Mouse (Mus musculus): Measurements from ENCODE around the gene Slc22a14. TPM values are rescaled to one million over a fixed set of nuclear protein-coding genes. Genes with fewer than 3 reads are reported as not detected.
"Not testable (repeated sequence)": the region's sequence is repeated elsewhere in the genome, so short reads cannot be mapped to it uniquely, and the experiment has no call there.

The Slc22a14 gene
- polyA plus RNA-seq, 1 experiment from 2014 or later: not detected

DNA sequence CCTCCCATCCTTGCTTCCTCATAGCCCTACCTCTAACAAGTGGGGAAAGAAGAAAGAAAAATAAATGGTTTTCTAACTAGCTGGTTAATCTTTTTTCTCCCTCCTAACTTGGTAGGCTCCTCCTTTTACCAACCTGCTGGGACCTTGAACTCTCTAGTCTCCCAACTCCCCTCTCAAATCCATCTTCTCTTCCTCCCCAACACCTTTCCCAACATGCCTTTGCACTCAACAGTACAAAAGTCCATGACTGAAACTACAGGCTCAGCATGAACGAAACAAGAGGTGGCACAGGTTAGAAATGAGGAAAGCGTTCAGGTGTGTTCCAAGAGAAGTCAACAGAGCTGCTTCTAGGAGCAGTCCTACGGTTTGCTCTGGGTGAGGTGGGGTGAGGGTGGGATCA, 126.1 kb downstream of the Slc22a14 start:
- 90% methylated on average over 3 of the region's 3 CpGs for whole genome bisulfite sequencing
- Histone ChIP-seq H3K4me3 (no peak overlapping the region), H3K4me1 (no peaks in the 10 kb centered on the region), H3K9me3 (no peaks in the 10 kb centered on the region), H3K27me3 (ENCODE audit: insufficient read depth, poor library complexity, severe bottlenecking) (no peaks in the 10 kb centered on the region), H3K27ac (no peak overlapping the region), H3K36me3 (peaks cover 49% of the 10 kb centered on the region)
- peak; percentile 16 for DNase-seq (ENCODE audit: low spot score)

DNA sequence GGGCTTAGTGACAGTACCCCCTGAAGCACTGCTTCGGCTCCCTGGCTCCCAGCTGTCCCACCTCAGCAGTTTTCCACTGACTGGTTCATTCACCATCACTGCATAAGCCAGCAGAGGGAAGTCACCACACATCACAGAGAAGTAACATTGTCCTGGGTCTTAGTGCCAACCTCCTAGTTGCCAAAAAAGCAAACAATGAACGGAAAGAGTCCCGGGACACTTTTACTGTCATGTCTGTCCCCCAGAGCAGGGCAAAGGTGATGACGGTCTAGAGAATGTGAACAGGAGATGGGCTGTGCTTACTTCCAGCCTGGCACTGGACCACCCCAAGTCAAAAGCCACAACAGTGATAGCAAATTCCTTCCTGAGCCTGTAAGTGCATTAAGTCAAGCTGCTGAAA, 126.6 kb downstream of the Slc22a14 start:
- DNase-seq (ENCODE audit: low spot score): peak; percentile 68
- no peaks in the 10 kb centered on the region for H3K27me3 ChIP-seq (ENCODE audit: insufficient read depth, poor library complexity, severe bottlenecking)
- H3K9me3 ChIP-seq: no peaks in the 10 kb centered on the region
- H3K4me3 ChIP-seq: no peak overlapping the region
- H3K27ac ChIP-seq: no peak overlapping the region
- H3K36me3 ChIP-seq: peaks cover 44% of the 10 kb centered on the region
- H3K4me1 ChIP-seq: no peaks in the 10 kb centered on the region
- WGBS: 81% methylated on average over 4 of the region's 4 CpGs

DNA sequence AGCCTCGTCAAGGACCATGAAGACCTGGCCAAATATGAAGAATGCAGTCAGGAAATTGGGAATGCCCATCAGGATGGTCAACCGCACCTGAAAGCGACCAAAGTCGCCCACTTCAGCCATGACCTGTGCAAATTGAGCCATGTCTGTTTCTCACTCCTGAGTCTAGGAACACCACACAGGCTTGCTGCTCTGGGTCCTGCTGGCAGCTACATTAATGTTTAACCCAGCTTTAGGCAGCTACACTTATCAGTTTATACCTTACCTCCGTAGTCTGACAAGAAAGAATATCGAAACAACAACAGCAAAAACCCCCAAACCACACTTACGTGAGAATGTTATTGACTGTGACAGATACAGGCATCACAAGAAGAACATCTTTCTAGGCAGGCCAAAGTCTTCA, 133.8 kb downstream of the Slc22a14 start:
- no peak for DNase-seq (ENCODE audit: low spot score)
- H3K4me3 ChIP-seq: no peak overlapping the region
- H3K9me3 ChIP-seq: no peaks in the 10 kb centered on the region
- H3K36me3 ChIP-seq: peaks cover 2% of the 10 kb centered on the region; the same call in 1 of the 2 replicates
- H3K27ac ChIP-seq: no peak overlapping the region
- 90% methylated on average over 7 of the region's 7 CpGs for WGBS
- no peaks in the 10 kb centered on the region for H3K27me3 ChIP-seq (ENCODE audit: insufficient read depth, poor library complexity, severe bottlenecking)
- peaks cover 3% of the 10 kb centered on the region; the same call in 1 of the 2 replicates for H3K4me1 ChIP-seq

DNA sequence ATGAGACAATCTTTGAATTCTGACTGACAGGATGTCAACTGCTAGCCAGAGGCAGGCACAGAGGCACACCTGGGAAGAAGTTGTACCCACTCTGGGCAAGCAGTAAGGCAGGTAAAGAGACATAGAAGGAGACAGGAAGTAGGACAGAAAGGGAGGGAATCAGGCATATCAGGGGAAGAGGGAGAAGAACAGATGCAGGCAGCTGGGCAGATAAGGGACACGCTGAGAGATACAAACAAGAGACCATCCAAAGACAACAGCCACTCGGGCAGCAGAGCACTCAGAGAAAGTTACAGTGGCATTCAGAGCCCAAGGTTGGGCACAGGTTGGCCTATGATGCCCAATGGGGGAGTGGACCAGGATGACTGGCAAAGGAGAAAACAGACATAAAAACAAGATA, 134.5 kb downstream of the Slc22a14 start:
- Histone ChIP-seq H3K4me3 (no peak overlapping the region), H3K9me3 (no peaks in the 10 kb centered on the region), H3K27ac (no peak overlapping the region), H3K4me1 (peaks cover 3% of the 10 kb centered on the region; the same call in 1 of the 2 replicates), H3K27me3 (ENCODE audit: insufficient read depth, poor library complexity, severe bottlenecking) (no peaks in the 10 kb centered on the region), H3K36me3 (peaks cover 5% of the 10 kb centered on the region; the same call in 1 of the 2 replicates)
- 32% methylated on average over 2 of the region's 2 CpGs for WGBS
- no peak for DNase-seq (ENCODE audit: low spot score)

DNA sequence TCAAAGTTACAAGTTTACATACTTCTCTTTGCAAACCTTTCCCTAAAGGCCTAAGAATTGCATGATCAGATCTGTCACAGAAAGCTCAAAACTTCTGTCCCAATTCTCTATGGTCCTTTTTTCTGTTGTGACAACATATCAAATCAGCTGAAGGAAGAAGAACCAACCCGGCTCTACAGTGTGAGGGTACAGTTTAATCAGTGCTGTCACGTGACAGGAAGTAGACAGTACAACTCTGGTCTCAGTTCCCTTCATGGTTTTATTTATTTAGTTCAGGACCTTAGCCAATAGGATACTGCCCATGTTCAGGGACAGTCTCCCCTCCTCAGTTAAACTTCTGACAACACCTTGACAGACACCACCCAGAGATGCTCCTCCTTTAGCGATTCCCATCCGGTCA, 145.1 kb downstream of the Slc22a14 start:
- Histone ChIP-seq H3K4me3 (no peak overlapping the region), H3K27ac (no peak overlapping the region), H3K9me3 (no peaks in the 10 kb centered on the region), H3K27me3 (ENCODE audit: insufficient read depth, poor library complexity, severe bottlenecking) (no peaks in the 10 kb centered on the region), H3K4me1 (no peaks in the 10 kb centered on the region), H3K36me3 (peaks cover 40% of the 10 kb centered on the region)
- WGBS: 77% methylated on average over 4 of the region's 4 CpGs
- DNase-seq (ENCODE audit: low spot score): no peak

DNA sequence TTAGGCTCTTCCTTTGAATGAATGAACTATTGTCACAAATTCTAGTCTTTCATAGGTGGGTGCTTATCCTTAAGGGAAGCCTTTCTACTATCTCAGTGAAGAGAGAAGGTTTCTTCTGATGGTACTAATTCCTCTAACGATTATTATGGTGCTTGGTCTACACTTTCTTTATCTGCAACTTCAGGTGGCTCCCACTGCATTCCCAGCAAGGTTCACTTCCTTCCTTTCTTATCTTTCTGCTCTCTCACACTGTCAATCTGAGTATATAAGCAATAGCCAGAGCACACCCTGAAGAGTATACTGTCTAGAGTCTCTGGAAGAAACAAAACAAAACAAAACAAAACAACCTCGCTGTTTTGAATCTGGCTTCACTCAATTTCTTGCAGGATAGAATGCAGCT, 145.7 kb downstream of the Slc22a14 start:
- 62% methylated on average over 2 of the region's 2 CpGs for WGBS
- Histone ChIP-seq H3K9me3 (no peaks in the 10 kb centered on the region), H3K27me3 (ENCODE audit: insufficient read depth, poor library complexity, severe bottlenecking) (no peaks in the 10 kb centered on the region), H3K4me1 (no peaks in the 10 kb centered on the region), H3K27ac (no peak overlapping the region), H3K4me3 (no peak overlapping the region), H3K36me3 (peaks cover 37% of the 10 kb centered on the region)
- DNase-seq (ENCODE audit: low spot score): no peak

DNA sequence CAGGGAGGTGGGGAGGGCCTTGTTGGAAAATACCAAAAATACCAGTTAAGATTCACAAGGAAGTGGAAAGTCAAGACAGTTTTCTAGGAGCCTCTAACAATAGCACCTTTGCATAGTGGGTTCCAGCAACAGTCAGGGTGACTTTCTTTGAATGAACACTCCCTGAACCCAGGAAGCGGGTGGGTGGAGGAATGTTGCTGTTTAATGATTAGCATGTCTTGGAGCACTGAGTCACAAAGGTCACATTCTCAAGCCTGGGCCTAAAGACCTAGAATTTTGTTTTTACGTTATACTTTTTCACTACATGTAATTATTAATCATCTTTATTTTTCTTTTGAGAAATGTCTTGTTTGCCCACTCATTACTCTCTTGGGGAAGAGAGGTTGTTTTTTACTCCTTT, 150.0 kb downstream of the Slc22a14 start:
- not testable (repeated sequence) for H3K4me1 ChIP-seq; DNase-seq (ENCODE audit: low spot score); H3K27ac ChIP-seq; H3K27me3 ChIP-seq (ENCODE audit: insufficient read depth, poor library complexity, severe bottlenecking); H3K9me3 ChIP-seq; H3K4me3 ChIP-seq
- WGBS: 90% methylated on average over 2 of the region's 2 CpGs
- H3K36me3 ChIP-seq: peaks cover 16% of the 10 kb centered on the region

DNA sequence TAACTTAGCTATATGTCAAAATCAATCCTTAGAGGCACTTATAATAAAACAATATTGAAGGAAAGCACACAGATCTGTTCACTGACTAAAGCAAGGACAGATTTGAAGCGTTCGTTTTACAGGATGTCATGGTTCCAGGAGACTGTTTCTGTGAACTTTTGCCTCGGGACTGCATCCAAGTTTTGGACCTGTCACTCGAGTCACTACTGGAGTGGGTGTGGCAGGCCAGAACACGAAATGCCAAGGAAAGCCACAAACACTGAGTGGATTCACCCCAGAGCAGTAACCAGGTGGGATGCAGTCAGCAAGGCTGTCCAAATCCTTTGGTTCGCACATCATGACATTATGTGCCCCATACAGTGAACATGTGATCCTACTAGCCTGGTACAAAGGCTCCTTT, 150.8 kb downstream of the Slc22a14 start:
- WGBS: 92% methylated on average over 6 of the region's 6 CpGs

DNA sequence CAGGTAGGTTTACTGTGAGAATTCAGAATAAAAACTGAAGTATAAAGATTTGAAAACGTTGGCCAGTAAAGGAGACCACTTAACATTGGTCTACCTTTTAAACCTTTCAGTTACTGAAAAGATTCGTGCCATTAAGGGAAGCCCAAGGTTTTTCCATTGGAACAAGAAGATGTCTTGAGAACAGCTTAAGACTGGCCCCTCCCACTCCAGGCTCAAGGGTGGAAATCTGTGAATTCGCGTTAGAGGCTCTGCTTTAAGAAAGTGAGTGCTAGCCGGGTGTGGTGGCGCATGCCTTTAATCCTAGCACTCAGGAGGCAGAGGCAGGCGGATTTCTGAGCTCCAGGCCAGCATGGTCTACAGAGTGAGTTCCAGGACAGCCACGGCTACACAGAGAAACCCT, 152.4 kb downstream of the Slc22a14 start:
- H3K4me1 ChIP-seq: no peaks in the 10 kb centered on the region
- no peak overlapping the region for H3K27ac ChIP-seq
- no peaks in the 10 kb centered on the region for H3K27me3 ChIP-seq (ENCODE audit: insufficient read depth, poor library complexity, severe bottlenecking)
- H3K4me3 ChIP-seq: no peak overlapping the region
- WGBS: 67% methylated on average over 8 of the region's 8 CpGs
- H3K9me3 ChIP-seq: no peaks in the 10 kb centered on the region
- peaks cover 11% of the 10 kb centered on the region for H3K36me3 ChIP-seq
- no peak for DNase-seq (ENCODE audit: low spot score)

More for the DNA sequence above, 150.8 kb downstream of the Slc22a14 start:
- Histone ChIP-seq H3K9me3 (no peaks in the 10 kb centered on the region), H3K27ac (no peak overlapping the region), H3K36me3 (peaks cover 16% of the 10 kb centered on the region), H3K4me3 (no peak overlapping the region), H3K27me3 (ENCODE audit: insufficient read depth, poor library complexity, severe bottlenecking) (no peaks in the 10 kb centered on the region), H3K4me1 (no peaks in the 10 kb centered on the region)
- no peak for DNase-seq (ENCODE audit: low spot score)

DNA sequence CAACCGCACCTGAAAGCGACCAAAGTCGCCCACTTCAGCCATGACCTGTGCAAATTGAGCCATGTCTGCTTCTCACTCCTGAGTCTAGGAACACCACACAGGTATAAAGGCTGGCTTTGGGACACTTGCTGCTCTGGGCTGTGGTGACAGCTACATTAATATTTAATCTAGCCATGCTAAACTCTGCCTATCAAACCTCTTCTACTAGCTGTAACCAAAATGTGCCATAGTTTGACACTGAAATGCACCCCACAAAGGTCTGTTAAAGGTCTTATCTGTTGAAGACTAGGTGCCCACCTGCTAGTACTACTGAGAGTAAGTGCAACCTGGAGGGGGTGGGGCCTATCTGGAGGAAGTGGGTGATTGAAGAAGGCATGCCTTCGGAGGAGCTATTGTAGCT, 156.4 kb downstream of the Slc22a14 start, which contains the start of gene Slc22a13:
TSS of gene Slc22a13 (minus strand) at position 101 of the 400 bp plus-strand sequence.
- Histone ChIP-seq H3K27ac (no peak within 1 kb of the TSS), H3K4me1 (no peaks in the 10 kb centered on the region), H3K9me3 (no peaks in the 10 kb centered on the region), H3K27me3 (ENCODE audit: insufficient read depth, poor library complexity, severe bottlenecking) (no peaks in the 10 kb centered on the region), H3K36me3 (no peaks in the 10 kb centered on the region), H3K4me3 (no peak within 1 kb of the TSS)
- WGBS: 81% methylated on average over 4 of the region's 4 CpGs
- no peak for DNase-seq (ENCODE audit: low spot score)

DNA sequence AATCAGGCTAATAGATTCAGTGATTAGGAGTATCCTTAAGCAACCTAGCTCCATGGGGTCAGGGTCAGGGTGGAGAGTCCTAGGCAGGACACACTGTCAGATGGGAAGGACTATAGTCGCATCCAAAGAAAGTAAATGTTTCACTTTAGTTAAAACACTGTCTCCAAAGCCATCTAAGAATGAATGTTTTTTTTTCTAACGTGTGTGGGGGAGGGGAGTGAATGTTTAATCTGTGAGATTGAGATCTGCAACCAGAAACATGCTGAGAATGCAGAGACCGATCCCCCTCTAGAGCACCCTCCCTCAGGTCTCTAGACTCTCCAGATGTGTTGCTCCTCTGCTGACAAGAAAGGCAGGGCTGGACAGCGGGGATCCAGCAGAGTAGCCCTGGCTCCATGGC, 158.2 kb downstream of the Slc22a14 start:
- Histone ChIP-seq H3K27me3 (ENCODE audit: insufficient read depth, poor library complexity, severe bottlenecking) (no peaks in the 10 kb centered on the region), H3K27ac (no peak overlapping the region), H3K36me3 (no peaks in the 10 kb centered on the region), H3K4me1 (no peaks in the 10 kb centered on the region), H3K9me3 (no peaks in the 10 kb centered on the region), H3K4me3 (no peak overlapping the region)
- no peak for DNase-seq (ENCODE audit: low spot score)
- WGBS: 73% methylated on average over 4 of the region's 4 CpGs

DNA sequence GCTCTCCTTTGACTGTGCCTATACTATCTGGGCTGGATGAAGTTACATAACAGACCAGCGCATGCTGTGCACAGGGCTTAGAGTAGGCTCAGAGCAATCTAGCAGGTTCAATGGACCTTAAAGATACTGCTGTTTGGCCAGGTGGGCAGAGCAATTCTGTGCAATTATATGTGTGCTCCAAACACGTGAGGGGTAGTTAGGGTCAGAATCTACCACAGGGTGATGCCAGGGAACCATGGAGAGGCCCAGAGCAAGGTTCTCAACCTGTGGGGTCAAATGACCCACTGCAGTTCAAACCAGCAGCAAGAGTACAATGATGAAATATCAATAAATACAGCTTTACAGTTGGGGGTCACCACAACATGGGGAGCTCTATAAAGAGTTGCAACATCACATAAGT, 158.7 kb downstream of the Slc22a14 start:
- no peaks in the 10 kb centered on the region for H3K4me1 ChIP-seq
- H3K27me3 ChIP-seq (ENCODE audit: insufficient read depth, poor library complexity, severe bottlenecking): no peaks in the 10 kb centered on the region
- no peaks in the 10 kb centered on the region for H3K36me3 ChIP-seq
- no peak overlapping the region for H3K27ac ChIP-seq
- WGBS: 75% methylated on average over 2 of the region's 2 CpGs
- DNase-seq (ENCODE audit: low spot score): no peak
- no peaks in the 10 kb centered on the region for H3K9me3 ChIP-seq
- H3K4me3 ChIP-seq: no peak overlapping the region

DNA sequence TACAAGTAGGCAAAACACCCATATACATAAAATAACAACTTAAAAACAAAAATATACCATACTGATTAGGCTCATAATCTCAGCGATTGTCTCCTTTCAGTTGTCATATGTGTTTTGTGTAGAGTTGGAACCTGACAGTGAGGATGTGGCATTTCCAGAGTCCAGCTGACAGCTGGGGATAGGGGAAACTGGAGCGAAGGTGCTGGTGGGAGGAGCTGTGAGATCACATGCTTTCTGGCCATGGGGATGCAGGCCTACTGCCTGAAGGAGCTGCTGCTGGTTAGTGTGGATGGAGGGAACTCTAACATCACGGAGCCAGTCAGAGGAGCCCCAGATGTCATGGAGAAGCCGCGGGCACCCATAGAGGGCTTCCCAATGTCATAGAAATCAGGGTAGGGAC, 159.6 kb downstream of the Slc22a14 start:
- no peak overlapping the region for H3K4me3 ChIP-seq
- H3K27me3 ChIP-seq (ENCODE audit: insufficient read depth, poor library complexity, severe bottlenecking): no peaks in the 10 kb centered on the region
- H3K27ac ChIP-seq: no peak overlapping the region
- DNase-seq (ENCODE audit: low spot score): no peak
- WGBS: 82% methylated on average over 5 of the region's 5 CpGs
- H3K9me3 ChIP-seq: no peaks in the 10 kb centered on the region
- no peaks in the 10 kb centered on the region for H3K4me1 ChIP-seq
- H3K36me3 ChIP-seq: no peaks in the 10 kb centered on the region

DNA sequence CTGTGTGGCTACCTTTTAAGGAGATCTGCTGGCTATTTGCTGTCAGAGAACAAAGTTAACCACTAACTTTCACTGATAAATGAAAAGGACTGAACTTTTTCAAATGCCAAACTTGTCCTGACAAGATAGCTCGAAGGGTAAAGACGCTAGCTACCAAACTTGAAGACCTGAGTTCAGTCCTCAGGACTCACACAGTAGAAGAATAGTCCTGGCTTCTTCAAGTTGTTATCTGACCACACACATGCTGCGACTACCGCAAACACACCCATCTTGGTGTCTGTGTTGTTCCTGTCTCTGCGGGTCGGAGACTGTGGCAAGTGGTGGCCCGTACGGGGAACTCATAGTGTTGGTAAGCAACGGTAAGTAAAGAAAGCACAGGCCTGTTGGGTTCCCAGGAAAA, 161.7 kb downstream of the Slc22a14 start:
- H3K27ac ChIP-seq: no peak overlapping the region
- no peak for DNase-seq (ENCODE audit: low spot score)
- H3K4me3 ChIP-seq: no peak overlapping the region
- WGBS: 89% methylated on average over 9 of the region's 9 CpGs
- no peaks in the 10 kb centered on the region for H3K4me1 ChIP-seq
- H3K36me3 ChIP-seq: no peaks in the 10 kb centered on the region
- H3K27me3 ChIP-seq (ENCODE audit: insufficient read depth, poor library complexity, severe bottlenecking): no peaks in the 10 kb centered on the region
- no peaks in the 10 kb centered on the region for H3K9me3 ChIP-seq

Data from heart, embryonic 10.5 days (tissue).